Mouse (Mus musculus): Measurements from ENCODE around the gene Cdh23. TPM values are rescaled to one million over a fixed set of nuclear protein-coding genes. Genes with fewer than 3 reads are reported as not detected.
"Not testable (repeated sequence)": the region's sequence is repeated elsewhere in the genome, so short reads cannot be mapped to it uniquely, and the experiment has no call there.

Gene Cdh23
- polyA plus RNA-seq (2012; rRNA removed) = 4.6 and 5.4 TPM in 2 replicates

DNA sequence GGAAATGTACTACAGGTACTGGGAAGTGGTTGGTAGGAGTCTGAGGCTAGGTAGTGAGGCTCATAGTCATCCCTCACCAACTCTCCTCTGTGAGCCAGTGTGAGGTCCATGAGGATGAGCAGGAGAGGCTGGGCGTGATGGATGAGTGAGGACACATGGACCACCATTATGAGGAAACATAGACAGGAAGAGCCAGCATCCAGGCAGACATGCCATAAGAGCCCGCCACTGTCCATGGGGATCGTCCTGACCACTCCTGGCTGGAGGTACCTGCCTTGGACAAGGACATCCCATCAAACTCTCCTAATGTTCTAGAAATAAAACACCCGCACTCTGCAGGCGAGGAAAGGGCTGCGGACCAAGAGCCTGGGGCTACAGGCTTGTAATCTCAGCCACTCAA lies at the start of gene Cdh23:
TSS of gene Cdh23 (minus strand) at position 101 of the 400 bp plus-strand sequence.
- DNase-seq (ENCODE audit: extremely low spot score in 1 of 2, low spot score in 1 of 2) = no peak

DNA sequence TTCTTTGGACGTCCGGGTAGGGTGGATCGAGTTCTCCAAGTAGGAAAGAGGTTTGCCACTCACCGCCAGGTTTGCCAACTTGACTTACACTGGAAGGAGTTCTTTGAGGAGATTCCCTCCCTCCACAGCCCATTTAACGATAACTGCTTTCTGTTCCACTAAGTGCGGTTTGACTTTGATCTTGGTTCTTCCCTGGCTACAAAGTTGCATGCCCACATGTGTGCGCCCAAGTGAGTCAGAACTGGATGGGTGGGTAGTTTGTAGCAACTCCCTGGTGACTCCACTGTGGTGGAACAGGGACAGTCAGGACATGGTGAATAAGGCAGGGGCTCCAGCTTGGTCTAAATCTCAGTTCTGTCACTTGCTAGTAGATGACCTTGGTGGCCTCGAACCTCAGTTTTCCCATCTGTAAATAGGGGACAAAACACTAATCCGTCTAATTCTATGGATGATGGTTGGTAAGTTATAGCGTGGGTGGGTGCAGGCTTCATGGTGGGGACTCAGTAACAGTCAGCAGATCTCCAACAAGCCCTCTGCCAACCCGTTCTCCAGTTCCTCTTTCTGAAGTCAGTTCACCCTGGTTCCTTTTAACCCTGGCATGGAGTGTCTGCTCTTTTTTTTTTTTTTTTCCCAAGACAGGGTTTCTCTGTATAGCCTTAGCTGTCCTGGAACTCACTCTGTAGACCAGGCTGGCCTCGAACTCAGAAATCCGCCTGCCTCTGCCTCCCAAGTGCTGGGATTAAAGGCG lies 48.4 kb upstream of the Cdh23 start:
- DNase-seq (ENCODE audit: extremely low spot score in 1 of 2, low spot score in 1 of 2) = no peak

DNA sequence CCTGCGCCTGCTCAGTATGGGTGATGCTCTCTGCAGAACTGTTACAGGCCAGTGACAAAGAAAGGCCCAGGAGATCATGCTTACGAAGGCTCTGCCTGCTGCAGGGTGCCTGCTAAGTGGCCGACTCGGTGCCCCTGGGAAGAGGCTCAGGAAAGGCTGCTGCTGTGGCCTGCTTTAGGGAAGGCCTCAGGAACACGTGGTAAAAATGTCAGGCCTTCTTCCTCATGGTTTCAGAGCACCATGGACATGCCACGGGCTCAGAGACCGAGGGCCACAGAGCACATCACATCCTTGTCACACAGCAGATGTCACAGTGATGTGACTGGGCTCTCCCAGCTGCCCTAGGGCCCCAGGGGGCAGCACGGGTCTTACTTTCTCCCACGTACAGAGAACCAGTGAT lies 47.4 kb upstream of the Cdh23 start:
- DNase-seq (ENCODE audit: extremely low spot score in 1 of 2, low spot score in 1 of 2) = no peak

DNA sequence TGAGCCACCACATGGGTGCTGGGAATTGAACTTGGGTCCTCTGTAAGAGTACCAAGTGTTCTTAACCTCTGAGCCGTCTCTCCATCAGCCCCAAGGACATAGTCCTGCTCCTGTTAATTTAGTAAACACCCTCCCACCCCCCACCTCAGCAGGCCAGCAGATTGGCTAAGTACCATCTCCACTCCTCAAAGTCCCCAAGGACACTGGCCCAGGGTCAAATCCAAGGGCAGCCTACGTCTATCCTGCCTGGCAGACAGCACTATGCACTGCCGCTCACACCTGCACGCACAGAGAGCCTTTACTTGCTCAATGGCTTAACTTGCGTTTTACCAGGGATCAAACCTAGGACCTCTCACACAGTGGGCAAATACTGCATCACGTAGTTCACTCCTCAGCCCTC lies 46.7 kb upstream of the Cdh23 start:
- DNase-seq (ENCODE audit: extremely low spot score in 1 of 2, low spot score in 1 of 2) = no peak

DNA sequence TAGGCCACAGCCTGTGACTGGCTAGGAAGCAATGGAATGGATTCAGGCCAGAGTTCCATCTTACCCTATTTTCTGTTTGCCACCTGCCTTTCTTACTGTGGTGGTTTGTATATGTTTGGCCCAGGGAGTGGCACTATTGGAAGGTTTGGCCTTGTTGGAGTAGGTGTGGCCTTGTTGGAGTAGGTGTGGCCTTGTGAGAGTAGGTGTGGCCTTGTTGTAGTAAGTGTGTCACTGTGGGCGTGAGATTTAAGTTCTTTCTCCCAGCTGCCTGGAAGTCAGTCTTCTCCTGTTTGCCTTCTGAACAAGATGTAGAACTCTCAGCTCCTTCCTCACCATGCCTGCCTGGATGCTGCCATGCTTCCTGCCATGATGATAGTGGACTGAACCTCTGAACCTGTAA lies 46.0 kb upstream of the Cdh23 start:
- DNase-seq (ENCODE audit: extremely low spot score in 1 of 2, low spot score in 1 of 2) = not testable (repeated sequence)

DNA sequence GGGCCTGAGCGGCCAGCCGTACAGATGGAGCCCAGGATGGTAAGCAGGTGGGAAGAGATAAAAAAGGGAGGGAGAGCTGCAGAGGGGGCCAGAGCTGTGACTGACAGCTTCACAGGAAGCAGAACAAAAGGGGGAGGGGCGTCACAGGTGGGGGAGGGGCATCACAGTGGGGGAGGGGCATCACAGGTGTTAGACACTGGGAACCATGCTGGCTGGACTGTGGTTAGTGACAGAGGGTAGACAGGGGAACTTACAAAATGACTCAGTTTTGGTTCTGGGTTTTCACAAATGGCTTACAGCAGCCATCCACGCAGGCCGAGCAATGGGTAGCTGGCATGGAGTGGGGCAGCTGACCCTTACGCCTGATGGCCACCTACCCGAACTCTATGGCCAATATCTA lies 45.1 kb upstream of the Cdh23 start:
- DNase-seq (ENCODE audit: extremely low spot score in 1 of 2, low spot score in 1 of 2) = no peak

DNA sequence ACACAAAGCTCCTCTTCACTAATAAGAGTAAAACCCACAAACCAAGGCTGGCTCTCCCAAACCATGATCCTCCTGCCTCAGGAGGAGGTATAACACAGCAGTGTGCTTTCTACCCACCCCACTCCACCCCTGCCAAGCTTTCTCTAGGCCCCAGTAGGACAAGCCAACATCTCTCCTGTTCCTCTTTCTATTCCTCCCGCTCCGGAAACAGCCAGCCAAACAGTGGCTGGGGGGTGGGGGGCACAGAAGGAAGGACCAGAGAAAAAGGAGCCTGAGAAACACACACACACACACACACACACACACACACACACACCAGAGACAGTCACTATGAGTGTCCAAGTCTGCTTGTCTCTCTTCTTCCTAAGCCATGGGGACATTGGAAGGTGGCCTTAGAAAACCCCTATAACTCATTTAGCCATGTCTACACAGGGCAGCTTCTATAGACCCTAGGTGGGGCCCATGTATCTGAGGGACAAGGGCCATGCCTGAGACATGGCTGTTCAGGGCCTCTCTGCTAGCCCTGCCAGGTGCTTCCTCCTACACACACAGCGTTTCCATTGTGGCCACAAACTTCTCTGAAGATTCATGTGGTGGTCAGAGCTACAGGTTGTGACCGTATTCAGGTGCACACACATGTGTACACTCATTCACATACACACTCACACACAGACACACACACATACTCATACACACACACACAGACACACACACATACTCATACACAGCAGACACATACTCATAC lies 43.5 kb upstream of the Cdh23 start:
- DNase-seq (ENCODE audit: extremely low spot score in 1 of 2, low spot score in 1 of 2) = no peak

DNA sequence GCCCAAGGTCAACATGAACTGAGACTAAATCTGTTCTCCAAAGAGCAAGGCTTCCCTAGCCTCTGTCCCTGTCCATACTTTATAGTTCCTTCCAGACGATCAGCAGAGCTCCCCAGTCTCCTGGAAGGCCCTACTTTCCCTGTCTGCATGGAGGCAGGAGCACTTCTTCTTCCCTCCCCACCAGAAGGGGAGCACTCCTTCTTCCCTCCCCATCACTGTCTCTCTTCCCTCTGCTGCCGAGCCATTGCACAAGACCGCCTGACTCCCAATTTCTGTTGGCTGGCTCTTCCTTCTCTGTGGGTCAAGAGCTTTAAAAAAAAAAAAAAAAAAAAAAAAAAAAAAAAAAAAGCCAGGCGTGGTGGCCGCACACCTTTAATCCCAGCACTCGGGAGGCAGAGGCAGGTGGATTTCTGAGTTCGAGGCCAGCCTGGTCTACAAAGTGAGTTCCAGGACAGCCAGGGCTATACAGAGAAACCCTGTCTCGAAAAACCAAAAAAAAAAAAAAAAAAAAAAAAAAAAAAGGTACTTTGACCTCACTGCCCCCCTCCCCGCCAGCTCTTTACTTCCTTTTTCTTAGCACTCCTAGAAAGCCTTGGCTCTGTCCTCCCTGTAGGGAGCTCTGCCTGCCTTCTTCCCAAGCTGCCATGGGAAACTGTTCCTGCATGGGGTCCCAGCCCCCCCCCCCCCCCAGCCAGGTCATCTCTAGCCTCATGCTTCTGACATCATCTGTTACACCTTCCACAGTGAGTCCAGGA lies 41.8 kb upstream of the Cdh23 start:
- no peak for DNase-seq (ENCODE audit: extremely low spot score in 1 of 2, low spot score in 1 of 2)

DNA sequence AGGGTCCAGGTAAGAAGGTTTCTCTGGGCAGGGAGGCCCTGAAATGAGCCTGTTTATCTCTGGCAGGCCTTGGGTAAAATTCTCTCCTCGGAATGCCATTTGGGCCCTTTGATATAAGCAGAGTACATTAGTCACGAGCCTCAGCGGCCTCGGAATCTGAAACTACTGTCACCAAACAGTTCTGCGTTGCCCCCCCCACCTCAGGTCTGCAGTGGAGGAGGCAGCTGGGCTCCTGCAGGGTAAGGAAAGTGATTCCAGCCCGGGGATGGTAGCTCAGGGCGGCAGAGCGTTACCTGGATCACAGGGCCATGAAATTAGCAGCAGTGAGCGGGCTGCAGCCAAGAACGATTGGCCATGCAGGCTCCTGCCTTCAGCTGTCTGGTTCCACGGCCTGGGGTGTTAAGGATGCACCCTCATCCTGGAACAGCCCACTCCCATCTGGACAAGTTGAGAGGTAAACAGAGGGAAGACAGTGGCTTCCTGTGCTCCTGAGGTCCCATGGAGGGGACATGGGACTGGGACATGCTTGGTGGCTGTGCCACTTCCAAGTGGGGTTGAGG lies 41.0 kb upstream of the Cdh23 start:
- DNase-seq (ENCODE audit: extremely low spot score in 1 of 2, low spot score in 1 of 2) = no peak

DNA sequence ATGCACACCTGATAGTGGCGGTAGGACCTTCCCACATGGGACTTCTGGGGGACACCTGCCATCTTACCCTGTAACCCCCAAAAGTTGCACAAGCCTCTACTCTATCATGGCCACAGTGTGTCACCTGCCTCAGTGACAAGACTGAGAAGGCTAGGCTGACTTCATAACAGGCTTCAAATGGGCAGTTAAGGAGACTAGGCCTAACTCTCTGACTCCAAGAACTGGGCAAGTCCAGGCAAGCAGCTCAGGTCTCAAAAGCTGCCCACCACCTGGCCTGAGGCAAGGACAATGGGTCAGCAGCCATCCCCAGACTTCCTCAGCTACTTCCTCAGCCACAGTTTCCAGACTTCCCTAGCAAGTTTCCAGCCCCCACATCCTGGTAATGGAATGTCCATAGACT lies 39.4 kb upstream of the Cdh23 start:
- DNase-seq (ENCODE audit: extremely low spot score in 1 of 2, low spot score in 1 of 2) = no peak

DNA sequence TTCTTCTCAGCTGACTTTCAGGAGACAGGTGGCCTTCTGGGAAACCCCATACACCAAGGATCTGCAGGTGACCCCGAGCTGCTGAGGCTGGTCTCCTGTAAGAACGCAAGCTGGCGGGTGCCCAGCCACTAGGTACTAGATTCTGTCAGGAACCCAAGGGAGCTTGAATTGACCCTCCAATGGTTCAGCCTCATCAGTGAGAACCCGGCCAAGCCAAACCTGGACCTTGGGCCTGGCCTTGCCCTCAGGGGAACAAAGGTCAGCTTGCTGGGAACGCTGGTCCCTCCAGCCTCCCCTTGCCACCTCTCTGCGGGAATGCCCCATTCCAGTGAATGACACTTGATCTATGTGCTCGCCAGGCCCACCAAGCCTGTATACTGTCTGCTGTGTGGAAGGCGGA lies 37.2 kb upstream of the Cdh23 start:
- DNase-seq (ENCODE audit: extremely low spot score in 1 of 2, low spot score in 1 of 2) = no peak

DNA sequence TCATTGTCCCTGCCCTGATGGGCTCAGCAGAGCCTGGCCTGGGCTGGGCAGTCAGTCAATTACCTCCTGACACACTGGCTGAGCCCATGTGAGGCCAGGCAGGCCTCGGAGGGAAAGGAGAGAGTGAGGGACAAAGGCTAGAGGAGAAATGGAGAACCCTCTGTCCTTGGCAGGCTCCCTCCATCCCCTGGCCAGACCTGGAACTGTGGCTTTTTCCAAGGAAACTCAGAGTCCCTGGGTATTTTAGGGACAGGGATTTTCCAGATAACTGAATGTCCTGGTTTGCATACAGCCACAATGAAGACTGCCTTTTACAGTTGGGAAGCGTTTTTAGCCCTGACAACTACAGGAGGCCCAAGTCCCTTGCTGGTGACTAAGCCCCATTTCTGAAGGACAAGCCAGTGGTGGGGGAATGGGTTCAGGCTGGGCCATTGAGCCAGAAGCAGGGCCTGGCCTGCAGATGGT lies 36.1 kb upstream of the Cdh23 start:
- no peak for DNase-seq (ENCODE audit: extremely low spot score in 1 of 2, low spot score in 1 of 2)

DNA sequence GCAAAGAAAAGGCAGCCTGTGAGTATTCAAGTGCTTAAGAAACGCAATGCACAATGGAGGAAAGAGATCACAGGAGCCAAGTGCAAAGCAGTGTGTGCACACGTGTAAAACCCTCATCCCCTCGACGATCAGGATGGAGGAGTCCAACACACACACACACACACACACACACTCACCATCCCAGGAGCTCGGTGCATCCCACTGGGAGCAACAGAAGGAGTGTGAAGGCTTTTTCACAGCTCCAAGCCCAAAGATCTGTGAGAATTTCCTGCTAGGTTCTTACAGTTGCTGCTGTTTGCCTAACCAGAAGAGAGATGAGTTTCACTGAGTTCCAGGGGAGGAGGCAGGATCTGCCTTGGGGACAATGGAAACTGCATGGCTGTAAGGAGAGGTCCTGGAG lies 35.5 kb upstream of the Cdh23 start:
- peak in 1 of 2 experiments; percentile 25 for DNase-seq (ENCODE audit: extremely low spot score in 1 of 2, low spot score in 1 of 2)

DNA sequence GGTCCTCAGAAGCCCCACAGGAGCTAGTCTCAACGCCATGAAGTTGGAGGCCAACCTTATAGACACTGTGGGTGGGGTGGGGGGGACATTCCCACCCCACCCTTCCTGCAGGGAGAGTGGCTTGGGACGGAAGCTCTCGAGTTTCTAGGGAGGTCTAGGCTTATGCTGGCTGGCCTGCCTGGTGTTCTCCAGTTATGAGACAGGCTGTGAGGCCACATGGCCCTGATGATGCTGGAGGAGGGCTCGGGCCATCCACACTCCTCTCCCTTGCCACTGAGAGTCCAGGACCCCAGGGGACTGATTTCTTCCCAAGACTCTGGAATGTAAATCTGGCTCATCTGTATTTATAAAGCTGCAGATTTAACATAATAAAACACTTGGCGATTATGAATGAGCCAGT lies 31.0 kb upstream of the Cdh23 start:
- DNase-seq (ENCODE audit: extremely low spot score in 1 of 2, low spot score in 1 of 2) = no peak

DNA sequence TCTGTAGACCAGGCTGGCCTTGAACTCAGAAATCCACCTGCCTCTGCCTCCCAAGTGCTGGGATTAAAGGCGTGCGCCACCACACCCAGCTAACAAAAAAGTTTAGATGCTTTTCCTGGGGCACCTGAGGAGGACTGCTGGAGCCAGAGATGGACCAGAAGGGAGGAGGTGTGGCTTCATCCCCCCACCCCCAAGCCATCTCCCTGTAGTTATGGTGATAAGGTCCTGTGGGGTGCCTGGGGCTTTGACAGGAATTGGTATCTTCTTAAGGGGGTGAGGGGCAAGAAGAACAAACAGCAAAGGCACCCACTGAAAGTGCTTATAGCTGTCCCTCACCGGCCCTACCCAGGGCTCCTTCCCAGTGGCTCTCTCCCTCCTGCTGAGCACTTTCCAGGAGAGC lies 30.6 kb upstream of the Cdh23 start:
- no peak for DNase-seq (ENCODE audit: extremely low spot score in 1 of 2, low spot score in 1 of 2)

DNA sequence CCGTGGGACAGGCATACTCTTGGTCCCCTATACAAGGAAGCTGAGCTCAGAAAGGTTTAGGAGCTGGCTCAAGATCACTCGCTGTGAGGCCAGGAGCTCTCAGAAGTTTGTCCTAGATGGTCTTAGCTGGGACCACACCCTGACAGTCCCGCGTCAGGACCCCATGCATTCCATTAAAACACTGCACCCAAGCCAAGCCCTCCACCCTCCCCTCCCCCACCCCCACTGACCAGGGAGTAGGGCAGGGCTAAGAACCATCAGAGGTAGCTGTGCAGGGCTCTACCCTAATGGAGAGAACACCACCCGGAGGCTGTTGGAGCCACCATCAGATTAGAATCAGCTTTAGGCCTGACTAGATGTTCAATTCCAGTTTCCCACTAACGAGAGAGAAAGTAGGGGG lies 28.2 kb upstream of the Cdh23 start:
- no peak for DNase-seq (ENCODE audit: extremely low spot score in 1 of 2, low spot score in 1 of 2)

DNA sequence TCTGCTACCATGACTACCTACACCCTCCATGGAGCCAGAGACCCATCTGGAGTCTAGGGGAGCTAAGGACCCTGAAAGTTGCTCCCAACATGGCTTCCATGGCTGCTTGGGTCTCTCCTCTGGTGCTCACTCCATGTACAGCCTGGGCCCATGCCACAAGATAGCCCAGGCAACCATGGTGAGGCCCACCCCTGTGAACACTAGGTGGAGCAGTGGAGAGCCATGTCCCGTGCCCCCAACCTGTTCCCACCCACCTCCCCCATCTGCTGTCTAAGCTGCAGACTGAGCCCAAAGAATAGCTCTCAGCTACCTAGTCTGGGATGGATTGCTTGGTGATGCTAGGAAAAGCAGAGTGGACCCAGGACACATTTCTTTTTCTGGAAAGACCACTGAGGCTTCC lies 27.1 kb upstream of the Cdh23 start:
- no peak for DNase-seq (ENCODE audit: extremely low spot score in 1 of 2, low spot score in 1 of 2)

DNA sequence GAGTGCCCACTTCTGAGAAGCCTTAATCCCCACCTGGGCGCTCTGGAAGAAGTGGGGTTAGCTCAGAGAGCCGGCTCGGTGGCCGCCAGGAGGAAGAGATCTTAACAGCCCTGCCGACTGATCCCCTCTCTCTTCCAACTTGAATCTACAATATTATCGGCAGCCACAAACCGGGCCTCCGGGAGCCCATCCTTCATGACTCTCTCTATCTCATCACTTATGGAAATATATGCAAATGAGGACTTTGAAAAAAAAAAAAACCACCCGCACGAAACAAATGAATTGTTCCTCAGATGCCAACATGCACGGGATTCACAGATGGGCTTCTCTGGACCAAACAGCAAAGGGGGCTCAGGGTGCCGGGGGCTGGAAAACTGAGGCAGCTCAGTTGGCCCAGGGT lies 25.4 kb upstream of the Cdh23 start:
- no peak for DNase-seq (ENCODE audit: extremely low spot score in 1 of 2, low spot score in 1 of 2)

DNA sequence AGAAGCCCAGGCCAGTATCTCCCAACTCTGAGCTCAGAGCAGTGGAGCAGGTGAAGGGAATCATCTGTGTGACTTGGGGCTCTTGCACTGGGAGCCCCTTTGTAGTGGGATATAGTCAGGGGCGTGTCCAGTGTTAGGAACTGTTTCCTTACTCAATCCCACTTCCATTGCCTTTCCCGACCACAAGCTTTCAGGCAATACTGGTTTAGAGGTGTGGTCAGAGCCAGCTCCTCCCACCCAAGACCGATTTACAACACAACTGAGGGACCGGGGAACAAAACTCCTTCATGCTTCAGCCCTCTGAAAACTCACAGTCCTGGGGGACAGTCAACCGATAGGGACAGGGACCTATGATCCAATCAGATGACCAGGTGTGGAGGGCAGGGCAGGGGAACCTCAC lies 24.2 kb upstream of the Cdh23 start:
- DNase-seq (ENCODE audit: extremely low spot score in 1 of 2, low spot score in 1 of 2) = no peak

DNA sequence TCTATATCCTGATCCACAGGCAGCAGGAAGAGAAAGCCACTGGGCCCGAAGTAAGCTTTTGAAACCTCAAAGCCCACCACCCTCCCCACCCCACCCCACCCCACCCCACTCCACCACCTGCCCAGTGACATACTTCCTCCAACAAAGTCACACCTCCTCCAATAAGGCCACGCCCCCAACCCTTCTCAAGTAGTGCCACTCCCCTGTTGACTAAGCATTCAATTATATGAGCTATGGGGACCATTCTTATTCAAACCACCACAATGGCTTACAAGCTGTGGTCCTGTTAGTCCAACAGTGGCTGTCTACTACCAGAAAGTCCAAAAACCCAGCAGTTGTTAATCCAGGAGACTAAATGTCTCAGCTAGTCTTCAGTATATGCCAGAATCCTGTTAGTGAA lies 22.2 kb upstream of the Cdh23 start:
- no peak for DNase-seq (ENCODE audit: extremely low spot score in 1 of 2, low spot score in 1 of 2)

DNA sequence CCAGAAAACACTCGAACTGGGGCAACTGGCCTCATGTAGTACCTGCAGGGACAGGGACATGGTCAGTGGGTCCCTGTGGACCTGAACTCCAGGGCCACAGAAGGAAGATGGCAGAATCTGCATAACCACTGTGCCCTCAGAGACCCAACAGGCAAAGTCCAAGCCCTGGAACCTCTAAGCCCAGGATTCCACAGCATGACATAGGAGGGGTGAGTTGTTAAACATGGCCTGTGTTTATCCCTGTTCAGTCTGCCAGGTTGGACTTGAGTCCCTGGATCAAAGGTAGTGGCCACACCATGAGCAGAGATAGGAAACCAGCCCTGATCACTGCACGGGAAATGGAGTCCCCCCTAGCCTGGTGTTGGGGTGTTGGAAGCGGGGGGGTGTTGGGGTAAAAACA lies 20.2 kb upstream of the Cdh23 start:
- DNase-seq (ENCODE audit: extremely low spot score in 1 of 2, low spot score in 1 of 2) = no peak

Data from frontal cortex, adult 2 months (tissue).